Mouse (Mus musculus): ENCODE results near the gene Gpr3.

Gpr3 gene

DNA sequence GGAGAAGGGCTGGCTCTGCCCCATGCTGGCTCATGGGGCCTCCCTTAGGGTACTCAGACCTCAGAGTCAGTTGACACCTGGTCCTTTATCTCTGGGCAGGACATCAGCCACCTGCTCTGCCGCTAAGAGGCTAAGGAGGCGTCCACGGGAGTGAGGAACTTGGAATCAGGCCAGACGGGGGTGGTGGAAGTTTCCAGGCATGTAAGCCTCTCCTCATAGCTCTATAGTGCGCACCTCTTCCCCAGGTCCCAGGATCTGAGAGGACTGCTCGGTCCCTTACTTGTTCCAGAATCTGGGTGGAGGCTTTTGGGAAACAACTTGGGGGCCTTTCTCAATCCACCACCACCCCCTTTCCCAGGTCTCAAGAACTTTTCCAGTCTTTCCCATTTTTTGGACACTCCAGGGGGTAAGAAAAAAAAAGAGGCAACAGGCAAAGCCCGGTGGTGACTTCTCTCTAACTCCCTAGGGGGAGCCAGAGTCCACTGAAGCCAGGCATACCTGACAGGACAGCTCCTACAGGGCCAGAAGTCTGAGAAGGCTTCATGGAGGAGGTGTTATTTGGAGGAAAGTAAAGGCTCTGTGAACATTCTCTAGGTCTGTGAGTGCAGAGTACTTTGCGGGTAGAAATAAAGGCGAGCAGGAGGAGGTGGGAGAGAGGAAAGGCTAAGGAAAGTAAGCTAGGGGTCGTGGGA lies 21.1 kb upstream of the Gpr3 start:
- no peak for DNase-seq (ENCODE audit: low spot score in 2 of 2)

- DNase-seq (ENCODE audit: low spot score in 2 of 2) = no peak
Observed at GRCm38 (mm10) chr4:133229582-133229981, 17.2 kb upstream of the Gpr3 start.

- no peak for DNase-seq (ENCODE audit: low spot score in 2 of 2)
Observed at GRCm38 (mm10) chr4:133227636-133228035, 15.3 kb upstream of the Gpr3 start.

DNA sequence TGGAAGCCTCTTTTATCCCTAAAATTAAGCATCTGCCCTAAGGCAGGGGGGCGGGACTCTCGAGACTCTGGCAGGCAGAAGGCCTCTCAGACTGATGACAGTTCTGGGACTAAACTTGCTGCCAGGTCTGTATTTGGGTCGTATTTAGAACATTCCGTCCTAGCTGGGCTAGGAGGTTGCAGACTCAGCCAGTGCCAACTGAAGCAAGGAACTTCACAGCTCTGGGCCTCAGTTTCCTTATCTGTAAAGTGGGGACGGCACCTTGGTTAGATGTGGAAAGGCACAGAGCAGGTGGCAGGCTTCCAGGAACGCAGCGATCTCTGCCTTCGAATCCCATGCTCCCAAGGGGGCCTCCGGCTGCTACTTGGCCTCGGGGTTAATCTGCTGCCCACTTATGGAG lies 13.7 kb upstream of the Gpr3 start:
- no peak for DNase-seq (ENCODE audit: low spot score in 2 of 2)

- no peak for DNase-seq (ENCODE audit: low spot score in 2 of 2)
Observed at GRCm38 (mm10) chr4:133223875-133224274, 11.5 kb upstream of the Gpr3 start.

GRCm38 (mm10) chr4:133221701-133222100 lies 9.4 kb upstream of the Gpr3 start:
- DNase-seq (ENCODE audit: low spot score in 2 of 2) = no peak

DNA sequence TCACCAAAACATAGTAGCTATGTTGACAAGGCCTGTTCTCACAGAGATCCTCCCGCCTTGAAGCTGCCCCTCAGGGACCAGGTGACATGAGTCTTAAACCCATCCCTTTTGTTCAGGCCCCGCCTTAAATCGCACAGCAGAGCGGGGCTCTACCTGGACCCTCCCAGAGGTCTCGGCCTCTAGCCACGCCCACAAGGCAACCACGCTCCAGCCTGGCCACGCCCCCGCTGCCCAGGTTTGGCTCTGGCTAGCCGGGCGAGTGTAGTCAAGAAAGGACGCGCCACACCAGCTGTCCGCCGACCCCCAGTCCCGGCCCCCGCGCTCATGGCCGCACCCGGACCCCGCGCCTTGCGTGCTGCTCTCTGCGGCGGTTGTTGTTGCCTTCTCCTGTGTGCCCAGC lies 8.3 kb upstream of the Gpr3 start:
- DNase-seq (ENCODE audit: low spot score in 2 of 2) = no peak

- DNase-seq (ENCODE audit: low spot score in 2 of 2) = no peak
Observed at GRCm38 (mm10) chr4:133218745-133219144, 6.4 kb upstream of the Gpr3 start.

DNA sequence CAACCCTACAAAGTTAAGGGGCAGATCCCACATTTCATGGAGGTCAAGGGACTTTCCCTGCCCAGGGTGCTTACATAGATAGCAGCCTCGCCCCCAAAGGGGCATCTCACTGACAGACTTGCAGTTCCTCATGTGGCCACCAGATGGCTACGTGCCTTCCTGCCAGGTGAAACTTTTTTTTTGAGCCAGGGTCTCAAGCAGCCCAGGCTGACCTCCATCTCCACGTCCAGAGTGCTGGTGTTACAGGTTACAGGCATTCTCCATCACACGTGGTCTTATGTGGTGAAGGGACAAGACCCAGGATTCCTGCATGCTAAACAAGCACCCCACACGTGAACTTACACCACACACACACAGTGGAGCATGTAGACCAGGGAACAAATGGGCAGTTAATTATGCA lies 5.3 kb upstream of the Gpr3 start:
- DNase-seq (ENCODE audit: low spot score in 2 of 2) = peak in 1 of 2 experiments; percentile 70

- DNase-seq (ENCODE audit: low spot score in 2 of 2) = no peak
Observed at GRCm38 (mm10) chr4:133213661-133214060, 1.3 kb upstream of the Gpr3 start.

DNA sequence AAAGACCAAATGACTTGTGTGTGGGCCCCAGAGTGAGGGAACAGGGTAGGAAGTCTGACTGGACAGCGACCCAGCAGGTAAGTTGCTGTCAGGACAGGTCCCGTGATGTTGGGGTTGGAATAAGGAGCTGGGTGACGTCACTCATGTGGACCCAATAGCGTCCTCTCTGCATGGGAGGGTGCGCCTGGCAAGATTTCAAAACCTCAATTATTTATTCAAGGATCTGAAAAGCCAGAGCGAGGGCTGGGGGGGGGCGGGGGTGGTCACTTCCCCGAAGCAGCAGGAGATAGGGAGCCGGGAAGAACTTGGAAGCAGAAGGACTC lies 893 bp upstream of the Gpr3 start:
- peak in 1 of 2 experiments; percentile 58 for DNase-seq (ENCODE audit: low spot score in 2 of 2)

DNA sequence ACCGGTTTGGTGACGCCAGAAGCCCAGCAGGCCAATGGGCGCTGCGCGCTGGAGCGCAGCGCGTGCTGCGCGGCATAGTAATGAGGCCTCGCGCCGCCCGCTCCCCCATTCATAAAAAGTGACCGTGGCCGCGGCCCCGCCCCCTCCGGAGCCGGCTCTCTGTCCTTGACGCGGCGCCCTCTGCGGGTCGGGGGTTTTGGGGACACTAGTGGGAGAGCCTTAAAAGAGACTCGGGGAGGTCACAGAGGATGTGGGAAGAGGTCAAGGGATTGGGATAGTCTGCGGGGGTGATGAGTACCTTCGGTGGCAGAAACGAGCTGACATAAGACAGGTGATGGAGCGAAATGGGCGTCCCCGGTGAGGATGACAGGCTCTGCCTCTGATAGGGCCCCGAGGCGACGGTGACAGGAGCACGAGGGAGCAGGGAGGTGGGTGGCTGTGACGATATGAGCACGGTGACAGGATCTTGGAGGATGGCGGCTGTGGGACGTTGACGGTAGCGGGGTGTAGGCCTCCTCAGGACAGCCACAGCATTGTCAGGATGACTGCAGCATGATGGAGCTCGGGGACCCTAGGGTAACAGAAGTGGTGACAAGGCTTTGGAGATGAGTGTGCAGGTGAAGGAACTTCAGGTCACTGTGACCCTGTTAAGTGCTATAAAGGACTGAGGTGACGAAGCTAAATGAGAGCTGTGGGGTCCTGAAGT lies 379 bp upstream of the Gpr3 start:
- DNase-seq (ENCODE audit: low spot score in 2 of 2) = peak; percentile 88 to 89

DNA sequence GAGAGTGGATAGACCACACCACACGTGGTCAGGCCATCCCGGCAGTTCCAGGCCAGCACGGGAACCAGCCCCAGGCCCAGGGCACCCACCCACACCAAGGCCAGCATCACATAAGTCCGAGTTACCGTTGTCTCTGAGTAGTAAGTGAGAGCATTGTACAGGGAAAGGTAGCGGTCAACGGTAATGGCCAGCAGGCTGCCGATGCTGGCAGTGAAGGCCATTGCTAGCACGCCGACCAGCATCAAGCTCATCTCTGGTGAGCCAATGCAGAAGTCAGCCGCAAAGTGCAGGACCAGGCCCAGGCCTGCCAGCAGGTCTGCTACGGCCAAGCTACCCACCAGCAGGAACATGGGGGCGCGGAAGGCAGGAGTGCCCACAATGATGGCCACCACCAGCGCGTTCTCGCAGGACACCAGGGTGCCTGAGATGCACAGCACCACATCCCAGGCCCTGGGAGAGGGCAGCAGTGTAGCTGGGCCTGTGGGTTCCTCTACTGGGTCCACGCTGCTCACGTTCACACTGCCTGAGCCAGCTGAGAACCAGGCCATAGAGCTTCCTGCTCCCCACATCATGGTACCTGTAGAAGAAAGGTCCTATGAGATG lies 1.4 kb downstream of the Gpr3 start:
- DNase-seq (ENCODE audit: low spot score in 2 of 2) = no peak

DNA sequence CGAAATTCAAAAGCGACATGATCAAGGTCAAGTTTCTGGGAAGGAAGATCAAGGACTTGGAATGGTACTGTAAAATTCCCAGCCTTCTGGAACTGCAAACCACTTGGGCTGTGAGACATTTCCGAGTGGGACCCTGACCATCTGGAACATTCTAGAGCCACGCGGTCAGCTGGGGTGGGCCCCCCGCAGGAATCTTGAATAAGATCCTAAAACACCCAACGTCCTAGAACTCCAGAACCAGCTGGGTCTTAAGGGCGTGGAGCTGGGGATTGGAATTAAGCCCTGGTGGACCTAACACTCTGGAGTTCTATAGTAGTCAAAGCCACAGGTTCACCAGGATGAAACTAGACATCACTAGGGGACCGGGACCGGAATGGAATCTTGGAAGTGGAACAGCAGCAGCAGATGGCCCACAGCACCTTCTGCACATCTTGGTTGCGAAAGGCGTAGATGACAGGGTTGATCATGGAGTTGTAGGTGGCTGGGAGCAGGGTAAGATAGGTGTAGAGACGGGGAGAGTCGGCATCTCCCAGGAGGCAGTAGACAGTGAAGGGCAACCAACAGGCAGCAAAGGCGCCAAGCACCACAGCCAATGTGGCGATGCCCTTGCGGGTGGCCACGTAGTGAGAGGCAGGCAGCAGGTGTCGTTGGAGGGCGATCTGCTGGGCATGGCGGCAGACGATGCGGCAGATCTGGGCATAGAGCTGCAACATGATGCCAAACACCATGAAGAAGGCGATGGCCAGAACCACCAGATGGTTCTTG lies 2.1 kb downstream of the Gpr3 start:
- DNase-seq (ENCODE audit: low spot score in 2 of 2) = no peak

GRCm38 (mm10) chr4:133209366-133209765 lies 3.0 kb downstream of the Gpr3 start:
- peak; percentile 65 to 78 for DNase-seq (ENCODE audit: low spot score in 2 of 2)

GRCm38 (mm10) chr4:133204379-133204778 lies 8.0 kb downstream of the Gpr3 start:
- DNase-seq (ENCODE audit: low spot score in 2 of 2) = no peak

- DNase-seq (ENCODE audit: low spot score in 2 of 2) = no peak
Observed at GRCm38 (mm10) chr4:133203591-133203990, 8.7 kb downstream of the Gpr3 start.

DNA sequence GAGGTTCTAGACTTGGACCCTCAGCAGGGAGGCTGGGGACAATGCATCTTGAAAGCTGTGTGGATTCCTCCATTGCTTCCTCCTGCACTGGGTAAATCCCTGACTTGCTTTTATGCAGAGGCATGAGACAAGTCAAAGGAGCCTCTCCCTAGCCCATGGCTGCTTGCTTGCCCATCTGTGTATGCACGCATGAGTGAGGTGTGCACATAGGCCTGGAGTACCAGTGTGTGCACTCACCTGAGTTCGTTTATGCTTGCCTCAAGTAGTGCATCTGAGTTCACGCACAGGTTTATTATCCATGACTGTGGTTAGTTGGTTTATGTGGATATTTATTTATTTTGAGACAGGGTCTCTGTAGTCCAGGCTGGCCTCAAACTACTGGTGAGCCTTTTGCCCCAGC lies 10.1 kb downstream of the Gpr3 start:
- DNase-seq (ENCODE audit: low spot score in 2 of 2) = no peak

DNA sequence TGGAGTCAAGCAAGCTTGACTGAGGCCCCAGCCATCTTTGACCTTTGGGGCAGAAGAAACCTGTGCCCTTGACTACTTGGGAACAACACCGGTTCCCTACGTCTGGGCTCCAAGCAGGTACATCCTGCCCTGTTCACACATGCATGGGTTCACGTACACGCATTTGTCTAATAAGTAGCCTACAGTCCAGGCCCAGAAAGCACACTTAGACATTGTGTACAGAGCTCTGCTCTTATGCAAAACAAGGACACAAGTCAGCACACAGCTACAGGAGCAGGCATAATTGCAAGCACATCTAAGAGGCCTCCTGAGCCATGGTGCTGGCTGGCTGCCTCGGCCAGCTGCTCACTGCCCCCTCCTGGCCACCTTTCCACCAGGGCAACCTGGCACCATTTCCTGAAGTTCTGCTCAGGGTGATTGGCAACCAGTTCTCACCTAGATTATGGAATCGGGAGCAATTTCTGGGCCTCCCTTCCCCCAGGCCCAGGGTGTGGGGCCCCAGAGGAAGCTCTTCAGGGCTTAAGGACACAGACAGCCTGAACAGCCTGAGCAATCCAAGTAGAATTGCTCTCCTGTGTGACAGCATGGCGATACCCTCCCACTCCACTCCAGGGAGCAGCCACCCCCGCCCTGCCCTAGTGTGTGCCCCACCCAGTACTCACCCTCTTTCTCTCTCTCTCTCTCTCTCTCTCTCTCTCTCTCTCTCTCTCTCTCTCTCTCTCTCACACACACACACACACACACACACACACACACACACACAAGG lies 11.1 kb downstream of the Gpr3 start:
- DNase-seq (ENCODE audit: low spot score in 2 of 2) = peak; percentile 61 to 64

GRCm38 (mm10) chr4:133200343-133200742 lies 12.0 kb downstream of the Gpr3 start:
- DNase-seq (ENCODE audit: low spot score in 2 of 2) = peak; percentile 72 to 75

GRCm38 (mm10) chr4:133199743-133200142 lies 12.6 kb downstream of the Gpr3 start:
- no peak for DNase-seq (ENCODE audit: low spot score in 2 of 2)

Data from right cerebral cortex, postnatal 10 days (tissue).